Comparison of ENCODE assay signal across 23 mouse cellular contexts in the genomic region with DNA sequence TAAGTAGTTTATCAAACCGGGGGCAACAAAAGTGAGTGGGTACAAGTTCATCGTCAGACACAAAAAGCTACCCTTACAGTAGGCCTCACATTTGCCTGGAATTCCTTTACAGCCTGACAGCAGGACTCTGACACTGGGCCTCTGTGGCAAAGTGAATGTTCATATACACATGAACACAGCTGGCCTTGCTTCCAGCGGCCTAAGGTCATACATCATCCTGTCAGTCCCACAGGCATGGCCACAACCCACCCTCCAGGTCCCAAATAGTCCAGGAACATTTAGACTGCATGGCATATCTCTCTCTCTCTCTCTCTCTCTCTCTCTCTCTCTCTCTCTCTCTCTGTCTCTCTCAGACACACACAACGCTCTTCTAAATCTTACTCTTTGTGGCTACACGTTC.
A peak's percentile ranks its signal among the peaks of the same experiment; 100 is the strongest.
DNase-seq lines count a peak whose midpoint lies in the region; ATAC-seq and TF ChIP-seq lines count a peak whose summit lies in the region.
"Had no signal": no experiment of that assay in that cellular context is flagged by ENCODE, and none has a peak within 500 bp of the region (broad histone marks: within the 10 kb centered on the region; RNA-seq: fewer than 3 reads in every experiment).

No protein-coding gene starts in this region.

- no peaks in the 10 kb centered on the region for H3K79me2 ChIP-seq in heart, adult 2 months (replicated peaks; ENCODE audit: control insufficient read depth, insufficient read depth, low read length)

- H3K4me3 ChIP-seq in heart, embryonic 15.5 days, result no peak overlapping the region
- H3K4me3 ChIP-seq in heart, adult 2 months, result no peak overlapping the region
- no peak overlapping the region for H3K4me3 ChIP-seq in lung, embryonic 14.5 days (ENCODE audit: low read depth, low read length)
- no peak overlapping the region for H3K4me3 ChIP-seq in neural tube, embryonic 11.5 days (ENCODE audit: low read depth, low read length)
- H3K4me3 ChIP-seq: embryonic facial prominence, embryonic 15.5 days; forebrain, embryonic 10.5 days; layer of hippocampus, adult 2 months; limb, embryonic 13.5 days had no signal

- 0 out of 2 replicates have a peak overlapping the region, but pooled peaks have one; percentile 25 for H3K27ac ChIP-seq in heart, embryonic 15.5 days
- no peak overlapping the region for H3K27ac ChIP-seq in heart, adult 2 months
- 0 out of 2 replicates have a peak overlapping the region, but pooled peaks have one; percentile 18 for H3K27ac ChIP-seq in lung, embryonic 14.5 days (ENCODE audit: low read depth)
- H3K27ac ChIP-seq in neural tube, embryonic 11.5 days (ENCODE audit: low read depth, low read length), result no peak overlapping the region
- H3K27ac ChIP-seq: embryonic facial prominence, embryonic 15.5 days; forebrain, embryonic 10.5 days; hindbrain, embryonic 14.5 days; layer of hippocampus, adult 2 months; limb, embryonic 13.5 days; liver, embryonic 14.5 days had no signal

- no peaks in the 10 kb centered on the region for H3K9me3 ChIP-seq in heart, embryonic 15.5 days (replicated peaks)
- H3K9me3 ChIP-seq in lung, embryonic 14.5 days (ENCODE audit: low read depth, low read length), result no peaks in the 10 kb centered on the region
- H3K9me3 ChIP-seq in neural tube, embryonic 11.5 days (ENCODE audit: control insufficient read depth, low read length), result no peaks in the 10 kb centered on the region
- H3K9me3 ChIP-seq: embryonic facial prominence, embryonic 15.5 days; forebrain, embryonic 10.5 days; limb, embryonic 13.5 days had no signal

- H3K4me2 ChIP-seq in heart, embryonic 15.5 days, result no peak overlapping the region
- no peak overlapping the region for H3K4me2 ChIP-seq in lung, embryonic 14.5 days
- no peak overlapping the region for H3K4me2 ChIP-seq in neural tube, embryonic 11.5 days (ENCODE audit: low read depth)
- H3K4me2 ChIP-seq: embryonic facial prominence, embryonic 15.5 days; heart, embryonic 11.5 days; hindbrain, embryonic 14.5 days; limb, embryonic 13.5 days; midbrain, embryonic 11.5 days had no signal

- TF ChIP-seq POLR2A in heart, adult 2 months (IDR thresholded peaks at IDR 0.05; ENCODE audit: insufficient read depth, low read depth, low read length), result no peak

- no peak overlapping the region for H3K9ac ChIP-seq in heart, embryonic 15.5 days
- H3K9ac ChIP-seq in heart, adult 2 months (ENCODE audit: low read depth, low read length), result no peak overlapping the region
- no peak overlapping the region for H3K9ac ChIP-seq in lung, embryonic 14.5 days
- no peak overlapping the region for H3K9ac ChIP-seq in neural tube, embryonic 11.5 days (ENCODE audit: low read length)
- H3K9ac ChIP-seq: embryonic facial prominence, embryonic 15.5 days; hindbrain, embryonic 14.5 days; limb, embryonic 13.5 days; liver, embryonic 14.5 days had no signal

- no peaks in the 10 kb centered on the region for H3K36me3 ChIP-seq in heart, embryonic 15.5 days
- no peaks in the 10 kb centered on the region for H3K36me3 ChIP-seq in heart, adult 2 months (ENCODE audit: control insufficient read depth, insufficient read depth, low read length)
- no peaks in the 10 kb centered on the region for H3K36me3 ChIP-seq in lung, embryonic 14.5 days (ENCODE audit: insufficient read depth)
- H3K36me3 ChIP-seq in neural tube, embryonic 11.5 days (ENCODE audit: control insufficient read depth, insufficient read depth, low read length), result no peaks in the 10 kb centered on the region
- H3K36me3 ChIP-seq: embryonic facial prominence, embryonic 15.5 days; forebrain, embryonic 10.5 days; limb, embryonic 13.5 days had no signal

- 43% methylated on average over 5 of the region's 5 CpGs for WGBS in heart, embryonic 15.5 days
- WGBS in heart, adult 2 months, result 63% methylated on average over 5 of the region's 5 CpGs
- 29% methylated on average over 5 of the region's 5 CpGs for WGBS in lung, embryonic 14.5 days
- 54% methylated on average over 5 of the region's 5 CpGs for WGBS in neural tube, embryonic 11.5 days

- no peak for TF ChIP-seq CTCF in heart, adult 2 months (IDR thresholded peaks at IDR 0.05)
- TF ChIP-seq CTCF in lung, embryonic 14.5 days (IDR thresholded peaks at IDR 0.05; ENCODE audit: low read depth), result no peak

- peaks cover 6% of the 10 kb centered on the region for H3K4me1 ChIP-seq in heart, embryonic 15.5 days (replicated peaks)
- no peaks in the 10 kb centered on the region for H3K4me1 ChIP-seq in heart, adult 2 months (ENCODE audit: control insufficient read depth, insufficient read depth, low read length)
- no peaks in the 10 kb centered on the region for H3K4me1 ChIP-seq in lung, embryonic 14.5 days (ENCODE audit: insufficient read depth)
- peaks cover 2% of the 10 kb centered on the region; the same call in 1 of the 2 replicates for H3K4me1 ChIP-seq in neural tube, embryonic 11.5 days (ENCODE audit: control insufficient read depth, insufficient read depth, low read length)
- H3K4me1 ChIP-seq: embryonic facial prominence, embryonic 15.5 days; forebrain, embryonic 10.5 days had no signal

- intact Hi-C loops in heart, adult 2 months (cut with DNase I), result no loop called here

- no peak for DNase-seq in heart, adult 2 months
- peak; percentile 53 for DNase-seq in lung, embryonic 14.5 days
- no peak for DNase-seq in lung, postnatal 4 days
- peak; percentile 37 for DNase-seq in embryo, embryonic 11.5 days (ENCODE audit: low read depth, low spot score)
- DNase-seq in neural tube, embryonic 11.5 days (ENCODE audit: low spot score), result peak; percentile 48
- DNase-seq in adrenal gland, postnatal 4 days (ENCODE audit: low spot score in 2 of 2), result no peak
- no peak for DNase-seq in c-Kit-positive CD71-positive TER-119-positive erythroid progenitor cells, embryonic 14.5 days (ENCODE audit: low spot score)
- DNase-seq: adrenal gland, postnatal 14 days; cerebellum, adult 2 months; gastrocnemius, postnatal 14 days; kidney, adult 9 months; lung, postnatal 36 days; retina, postnatal 1 day; thymus, postnatal 36 days had no signal

- no peak for TF ChIP-seq EP300 in heart, adult 2 months (IDR thresholded peaks at IDR 0.05; ENCODE audit: insufficient read depth, low read depth, low read length)

- ATAC-seq in heart, embryonic 15.5 days (replicated peaks; ENCODE audit: insufficient number of reproducible peaks, insufficient read depth, low FRiP score, low read depth), result no peak
- ATAC-seq in lung, embryonic 14.5 days (ENCODE audit: insufficient read depth), result peak; percentile 80; the same call in 1 of the 2 replicates
- ATAC-seq in neural tube, embryonic 11.5 days (ENCODE audit: insufficient read depth, low FRiP score, low TSS enrichment), result no peak

- H3K27me3 ChIP-seq in heart, embryonic 15.5 days, result no peaks in the 10 kb centered on the region
- no peaks in the 10 kb centered on the region for H3K27me3 ChIP-seq in heart, adult 2 months (ENCODE audit: control insufficient read depth, insufficient read depth, low read length)
- H3K27me3 ChIP-seq in lung, embryonic 14.5 days (ENCODE audit: insufficient read depth, low read length), result no peaks in the 10 kb centered on the region
- no peaks in the 10 kb centered on the region for H3K27me3 ChIP-seq in neural tube, embryonic 11.5 days (ENCODE audit: control insufficient read depth, insufficient read depth, low read length)
- H3K27me3 ChIP-seq: embryonic facial prominence, embryonic 15.5 days; limb, embryonic 13.5 days had no signal

Comparison
In these comparisons a context has a peak if more than half of its experiments do, and no peak if none do; other contexts are left out.
1. H3K27ac ChIP-seq: peak in heart, embryonic 15.5 days (single experiment) and lung, embryonic 14.5 days (single experiment); none in heart, adult 2 months (single experiment) and neural tube, embryonic 11.5 days (single experiment).
2. DNase-seq: peak in lung, embryonic 14.5 days (single experiment), embryo, embryonic 11.5 days (single experiment) and neural tube, embryonic 11.5 days (single experiment); none in heart, adult 2 months (0 of 2), lung, postnatal 4 days (0 of 2), adrenal gland, postnatal 4 days (0 of 2) and c-Kit-positive CD71-positive TER-119-positive erythroid progenitor cells, embryonic 14.5 days (single experiment).